Mouse (Mus musculus) left cerebral cortex, postnatal 10 days (tissue): ENCODE measurements around the gene Olfr960. TPM values are rescaled to one million over a fixed set of nuclear protein-coding genes. Genes with fewer than 3 reads are reported as not detected.

Experiments used
- DNase-seq, 2 experiments: peaks; one replicate each; pipeline ENCODE4 v3.0.0; 2021 to 2022; ENCODE audit warnings: low spot score in 2 of 2, mixed read lengths in 1 of 2; ENCODE audit errors: extremely low spot score in 1 of 2
- intact Hi-C: fragments of 180-260 bp; cut with DNase I; formaldehyde crosslinking; loops from one replicate; pipeline ENCODE4 v1.15.1; 2025
- total RNA-seq, 2 experiments: library from RNA; stranded (reverse); gene quantifications; 2 replicates each; pipeline ENCODE4 v1.2.3; 2021

Gene Olfr960
- total RNA-seq = not detected

- intact Hi-C loops = no loop called here
- no peak for DNase-seq
Measured at GRCm38 (mm10) chr9:39621073-39621472, at the start of gene Olfr960. Olfr960 (plus strand) TSS chr9:39621373.

DNA sequence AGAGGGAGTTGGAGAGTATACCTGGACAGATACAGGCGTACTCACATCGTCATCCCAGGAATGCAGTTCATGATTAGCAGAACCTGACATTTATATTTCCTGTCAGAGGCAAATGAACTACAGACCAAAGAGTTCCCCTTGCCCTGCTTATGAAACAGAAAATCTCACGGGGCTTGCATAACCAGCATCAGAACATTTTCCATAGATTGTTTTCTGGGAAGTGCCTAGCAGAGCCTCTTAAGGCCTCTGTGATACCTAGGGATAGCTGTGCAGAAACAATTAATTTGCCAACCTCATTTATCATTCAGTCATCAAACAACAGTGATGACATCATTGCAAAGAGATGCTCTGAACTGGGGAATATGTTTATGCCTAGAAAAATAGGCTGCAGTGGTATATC is 45.7 kb upstream of the Olfr960 start, which contains the start of gene Olfr959:
Olfr959 (minus strand) TSS at position 101 of the 400 bp plus-strand sequence.
- intact Hi-C loops = no loop called here
- DNase-seq = no peak

DNA sequence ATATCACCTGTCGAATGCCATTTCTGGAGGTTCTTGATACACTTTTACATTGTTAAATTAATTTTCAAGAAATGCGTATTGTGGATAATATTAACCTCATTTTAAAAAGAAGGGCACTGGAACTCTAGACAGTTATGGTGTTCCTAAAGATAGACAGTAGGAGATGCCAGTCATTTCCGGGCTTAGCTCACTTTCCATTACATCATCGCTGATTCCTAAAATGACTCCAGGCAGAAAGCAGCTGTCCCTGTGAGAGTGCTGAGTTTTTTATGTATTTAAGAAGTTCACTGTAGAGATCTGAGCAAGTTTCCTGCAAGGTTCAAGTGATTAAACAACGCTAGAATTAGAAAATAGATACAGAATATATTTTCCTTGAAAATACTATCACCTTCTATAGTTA is 44.1 kb upstream of the Olfr960 start:
- intact Hi-C loops = no loop called here
- DNase-seq = no peak

- DNase-seq = peak; percentile 20 to 39
- intact Hi-C loops = no loop called here
Measured at GRCm38 (mm10) chr9:39602536-39603332, 18.4 kb upstream of the Olfr960 start.

DNA sequence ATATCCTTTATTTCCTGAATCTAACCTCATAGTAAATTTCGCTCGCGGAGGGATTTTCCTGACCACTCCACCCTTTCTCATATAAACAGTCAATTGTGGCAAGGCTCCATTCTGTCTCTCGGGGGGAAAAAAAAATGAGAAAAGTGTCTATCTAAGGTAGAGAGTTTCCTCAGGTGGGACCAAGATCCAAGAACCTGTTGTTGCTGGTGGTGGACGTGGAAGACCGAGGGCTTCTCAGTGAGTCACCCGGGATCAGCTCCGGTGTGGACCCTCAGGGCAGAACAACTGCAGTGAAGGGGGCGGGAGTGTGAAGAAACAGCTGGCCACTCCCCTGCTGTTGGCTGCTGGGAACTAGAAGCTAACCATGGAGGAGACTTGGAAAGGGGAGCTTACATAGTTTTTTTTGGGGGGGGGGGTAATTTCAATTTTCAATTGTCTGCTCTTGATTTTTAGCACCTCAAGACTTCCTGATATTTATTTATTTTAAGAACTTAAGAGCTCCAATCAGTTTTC is 17.8 kb upstream of the Olfr960 start:
- intact Hi-C loops = no loop called here
- peak in 1 of 2 experiments; percentile 23 for DNase-seq

DNA sequence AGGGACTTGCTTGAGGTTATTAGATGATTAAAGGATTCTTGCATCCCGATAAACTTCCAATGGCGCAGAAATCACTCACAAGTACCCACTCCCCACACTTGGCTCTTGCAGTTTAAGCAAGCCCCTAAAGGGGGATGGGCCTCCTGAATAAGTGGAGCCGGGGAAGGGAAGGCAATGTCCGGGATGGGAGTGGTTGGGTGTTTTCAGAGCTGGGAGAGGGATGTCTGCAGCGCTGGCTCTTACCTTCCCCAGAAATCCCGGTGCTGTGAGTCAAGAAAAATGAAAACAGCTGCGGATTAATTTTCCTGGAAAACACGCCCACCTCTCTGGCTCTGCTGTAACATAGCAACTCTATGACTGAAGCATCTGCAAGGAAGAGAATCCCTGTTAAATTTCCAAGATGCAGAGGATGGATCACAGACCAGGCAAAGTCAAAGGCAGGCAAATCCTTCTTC is 17.1 kb upstream of the Olfr960 start, which contains the start of gene AW551984:
AW551984 (minus strand) TSS at position 405 of the 455 bp plus-strand sequence.
- DNase-seq = no peak
- intact Hi-C loops = no loop called here

DNA sequence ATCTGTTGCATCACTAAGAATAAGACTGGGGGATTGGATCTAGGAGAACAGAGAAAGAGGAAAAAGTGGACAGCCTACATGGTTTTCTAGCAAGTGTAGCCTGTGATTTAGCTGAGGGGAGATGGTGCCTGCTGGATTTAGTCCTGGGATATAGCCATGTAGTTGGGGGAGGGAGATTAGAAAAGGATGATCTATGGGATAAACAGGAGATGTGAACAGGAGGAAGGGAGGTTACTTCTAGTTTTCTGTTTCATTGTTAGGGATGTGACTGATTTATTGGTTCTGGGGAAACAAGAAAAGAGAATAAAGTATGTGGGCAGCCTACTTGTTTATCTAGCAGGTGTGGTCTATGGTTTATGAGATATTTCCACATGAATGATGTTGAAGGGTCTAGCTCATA is 12.7 kb upstream of the Olfr960 start:
- no peak for DNase-seq
- intact Hi-C loops = no loop called here

DNA sequence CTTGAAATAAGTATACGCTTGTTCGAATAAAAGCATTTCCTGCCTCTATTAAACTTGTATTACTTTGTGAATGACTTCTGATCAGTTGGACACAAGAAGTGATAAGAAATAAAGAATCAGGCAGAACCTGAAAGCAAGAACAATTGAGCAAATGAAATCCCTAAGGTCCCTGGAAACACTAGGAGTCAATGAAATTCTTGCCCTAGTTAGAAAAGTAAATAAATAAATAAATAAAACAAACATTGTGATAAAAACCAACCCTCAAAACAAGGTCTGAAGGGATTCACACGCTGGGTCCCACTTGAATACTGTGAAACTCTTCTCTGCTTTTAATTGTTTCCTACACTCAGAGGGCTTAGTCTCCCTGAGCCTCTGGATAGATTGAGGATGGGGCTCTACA is 10.8 kb upstream of the Olfr960 start, which contains the start of gene Olfr148:
Olfr148 (plus strand) TSS at position 301 of the 400 bp plus-strand sequence.
- no peak for DNase-seq
- intact Hi-C loops = no loop called here

GRCm38 (mm10) chr9:39611953-39612352 is 9.2 kb upstream of the Olfr960 start:
- peak in 1 of 2 experiments; percentile 18 for DNase-seq
- intact Hi-C loops = loop anchor here (2.0 kb wide), 1 partner anchor 103 kb away; no protein-coding TSS in a partner anchor

- intact Hi-C loops = no loop called here
- DNase-seq = no peak
Measured at GRCm38 (mm10) chr9:39623783-39624182, 2.6 kb downstream of the Olfr960 start.

DNA sequence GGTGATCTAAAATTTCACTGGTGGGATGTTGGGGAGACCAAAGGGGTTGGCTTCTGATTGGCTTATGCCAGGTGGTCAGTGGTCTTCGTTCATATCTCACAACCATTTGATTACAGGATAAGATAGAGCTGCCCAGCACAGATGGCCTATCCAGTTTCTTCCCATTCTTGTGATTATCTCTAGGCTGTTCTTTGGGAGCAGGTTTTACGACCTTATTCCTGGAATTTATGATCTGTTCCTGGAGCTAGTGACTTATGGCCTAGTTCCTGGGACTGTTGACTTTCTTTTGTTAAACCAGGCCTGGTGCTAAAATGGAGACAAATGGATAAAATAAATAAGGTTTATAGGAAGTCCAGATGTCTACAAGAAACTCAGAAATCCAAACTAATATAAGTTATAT is 3.5 kb downstream of the Olfr960 start:
- intact Hi-C loops = no loop called here
- DNase-seq = no peak

DNA sequence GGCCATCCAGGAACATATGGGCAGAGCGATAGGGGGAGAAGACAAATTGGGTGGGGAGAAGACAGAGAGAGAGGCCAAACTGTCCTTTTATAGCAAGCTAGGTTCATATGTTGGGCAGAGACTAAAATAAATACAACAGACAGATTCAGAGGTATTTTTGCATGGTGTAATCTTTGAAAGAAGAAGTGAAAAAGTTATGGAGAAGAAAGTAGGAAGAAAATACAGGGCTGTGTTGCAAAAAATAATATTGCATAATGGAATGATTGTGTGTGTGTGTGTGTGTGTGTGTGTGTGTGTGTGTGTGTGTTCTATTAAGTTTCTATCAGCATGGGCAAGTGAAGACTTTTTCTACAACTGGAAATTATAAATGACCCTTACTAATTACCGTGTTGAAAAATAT is 7.9 kb downstream of the Olfr960 start:
- DNase-seq = no peak
- intact Hi-C loops = no loop called here

- peak; percentile 31 to 42 for DNase-seq
- intact Hi-C loops = no loop called here
Measured at GRCm38 (mm10) chr9:39633913-39634594, 12.9 kb downstream of the Olfr960 start.

- intact Hi-C loops = no loop called here
- no peak for DNase-seq
Measured at GRCm38 (mm10) chr9:39644785-39645184, 23.6 kb downstream of the Olfr960 start, which contains the start of gene Olfr961. Olfr961 (plus strand) TSS chr9:39645085.

DNA sequence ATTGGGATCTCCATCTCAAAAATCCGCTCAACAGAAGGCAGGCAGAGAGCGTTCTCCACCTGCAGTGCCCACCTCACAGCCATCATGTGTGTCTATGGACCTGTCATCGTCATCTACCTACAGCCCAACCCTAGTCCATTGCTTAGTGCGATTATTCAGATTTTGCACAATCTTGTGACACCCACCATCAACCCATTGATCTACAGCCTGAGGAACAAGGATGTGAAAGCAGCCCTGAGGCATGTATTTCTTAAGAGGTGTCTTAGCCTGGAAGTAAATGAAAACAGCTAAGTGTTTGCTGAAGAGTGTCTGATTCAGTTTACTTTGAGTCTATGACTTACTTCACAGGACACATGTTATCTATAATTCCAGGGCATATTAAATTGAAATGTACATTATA is 26.2 kb downstream of the Olfr960 start:
- intact Hi-C loops = no loop called here
- DNase-seq = no peak

DNA sequence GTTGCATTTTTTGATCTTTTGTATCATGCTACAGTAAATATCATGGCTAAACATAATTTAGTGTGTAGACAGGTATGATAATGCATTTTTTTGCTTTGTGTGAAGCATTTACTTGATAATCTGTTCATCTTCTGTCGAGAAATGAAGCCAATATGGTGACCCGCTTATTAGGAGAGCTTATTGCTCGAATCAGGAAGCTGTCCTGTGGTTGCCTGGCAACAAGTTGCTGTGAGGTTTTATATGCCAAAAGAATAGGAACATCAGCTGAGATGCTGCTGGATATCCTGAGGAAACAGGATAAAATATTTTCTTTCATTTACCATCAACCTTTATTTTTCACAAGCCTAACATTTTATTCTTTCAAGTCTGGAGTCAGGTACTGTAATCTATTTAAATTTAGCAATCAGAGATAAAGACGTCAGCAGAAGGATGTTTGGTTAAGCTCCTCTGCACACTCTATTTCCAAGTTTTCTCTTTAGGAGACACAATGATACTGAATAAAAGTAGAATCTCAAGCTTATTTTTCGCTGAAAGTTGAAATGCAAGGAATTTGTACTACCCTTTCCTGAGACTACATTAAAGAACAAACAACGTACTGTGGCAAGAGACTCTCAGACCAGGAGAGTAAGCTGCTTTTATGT is 33.7 kb downstream of the Olfr960 start:
- no peak for DNase-seq
- intact Hi-C loops = no loop called here

DNA sequence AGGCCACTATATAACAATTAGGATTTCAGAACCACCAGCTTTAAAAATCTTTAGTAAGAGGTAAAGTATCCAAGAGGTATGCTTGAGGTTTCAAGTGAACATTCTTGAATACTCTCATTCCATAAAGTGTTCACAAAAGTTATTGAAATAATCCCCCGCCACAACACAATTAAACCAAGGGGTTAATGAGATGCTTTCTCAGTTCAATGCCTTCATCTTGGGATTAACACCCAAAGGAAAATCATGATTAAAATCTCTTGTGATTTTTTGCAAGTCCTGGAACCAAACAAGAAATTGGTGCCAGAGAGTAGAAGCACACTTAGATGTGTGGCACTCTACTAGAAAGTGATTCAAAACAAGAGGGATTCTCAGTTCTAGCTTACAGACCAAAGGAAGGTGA is 45.7 kb downstream of the Olfr960 start, which contains the start of gene Olfr963:
Olfr963 (plus strand) TSS at position 301 of the 400 bp plus-strand sequence.
- DNase-seq = no peak
- intact Hi-C loops = no loop called here

- DNase-seq = no peak
- intact Hi-C loops = no loop called here
Measured at GRCm38 (mm10) chr9:39669723-39670122, 48.5 kb downstream of the Olfr960 start.
